Mouse (Mus musculus) kidney, embryonic 14.5 days (tissue): ENCODE measurements around the gene Zbtb8a. TPM values are rescaled to one million over a fixed set of nuclear protein-coding genes. Genes with fewer than 3 reads are reported as not detected.

Experiments
- ATAC-seq: fragments of 200-750 bp; cut with Nextera tagmentation; 2 replicates; pipeline ENCODE4 v1.8.0; 2017; ENCODE audit warnings: moderate number of reproducible peaks, mild to moderate bottlenecking, moderate TSS enrichment, moderate library complexity; ENCODE audit not compliant: low FRiP score, low TSS enrichment
- H3K27ac ChIP-seq: fragments of 300-500 bp; sonication (generic); 2 replicates; pipeline ENCODE4 v1.5.1; 2014; ENCODE audit warnings: low read depth, mild to moderate bottlenecking, low read length, moderate library complexity, mixed read lengths
- H3K27me3 ChIP-seq: fragments of 300-500 bp; sonication (generic); 2 replicates; pipeline ENCODE4 v1.6.1; 2014; ENCODE audit warnings: mild to moderate bottlenecking, low read length; ENCODE audit not compliant: control insufficient read depth, insufficient read depth
- H3K36me3 ChIP-seq: fragments of 300-500 bp; sonication (generic); 2 replicates; pipeline ENCODE4 v1.6.1; 2014; ENCODE audit warnings: low read length, mixed read lengths; ENCODE audit not compliant: control insufficient read depth, insufficient read depth
- H3K4me1 ChIP-seq: fragments of 300-500 bp; sonication (generic); 2 replicates; pipeline ENCODE4 v1.6.1; 2014; ENCODE audit warnings: low read length, mixed read lengths; ENCODE audit not compliant: control insufficient read depth, insufficient read depth
- H3K4me2 ChIP-seq: fragments of 300-500 bp; sonication (generic); replicated peaks from 2 replicates; pipeline ENCODE4 v1.6.1; 2014; ENCODE audit warnings: low read depth, mild to moderate bottlenecking, low read length
- H3K4me3 ChIP-seq: fragments of 300-500 bp; sonication (generic); 2 replicates; pipeline ENCODE4 v1.5.1; 2014; ENCODE audit warnings: mild to moderate bottlenecking, low read length
- H3K9ac ChIP-seq: fragments of 300-500 bp; sonication (generic); 2 replicates; pipeline ENCODE4 v1.6.1; 2014; ENCODE audit warnings: low read depth, mild to moderate bottlenecking, low read length, moderate library complexity
- H3K9me3 ChIP-seq: fragments of 300-500 bp; sonication (generic); 2 replicates; pipeline ENCODE4 v1.6.1; 2016; ENCODE audit warnings: low read length; ENCODE audit not compliant: control insufficient read depth
- WGBS: fragments of 180-500 bp; shearing (Covaris S2); extraction: QIAGEN DNeasy Blood & Tissue Kit; methylation state at CpG from one replicate; pipeline ENCODE4 v1.1.7; 2014; 5-methylcytosine and 5-hydroxymethylcytosine counted together
- polyA plus RNA-seq: library from polyadenylated mRNA; unstranded; fragments of >200 nt; fragmentation: Nextera tagmentation; extraction: Ambion mirVana; gene quantifications from 2 replicates; pipeline ENCODE4 v1.2.1, GENCODE M21; 2014

Gene Zbtb8a
- polyA plus RNA-seq, 1 experiment from 2014 or later, result 13.3 TPM

GRCm38 (mm10) chr4:129394089-129394870, 16.4 kb upstream of the Zbtb8a start:
- peak; percentile 66; the same call in 1 of the 2 replicates for ATAC-seq
- 31% methylated on average over 12 of the region's 12 CpGs for WGBS
- no peaks in the 10 kb centered on the region for H3K4me1 ChIP-seq
- no peak overlapping the region for H3K4me3 ChIP-seq
- H3K27ac ChIP-seq, result no peak overlapping the region
- no peaks in the 10 kb centered on the region for H3K36me3 ChIP-seq
- H3K27me3 ChIP-seq, result no peaks in the 10 kb centered on the region
- H3K9ac ChIP-seq, result peak overlapping the region; percentile 37; the same call in 1 of the 2 replicates
- no peak overlapping the region for H3K4me2 ChIP-seq
- no peaks in the 10 kb centered on the region for H3K9me3 ChIP-seq

GRCm38 (mm10) chr4:129390936-129391557, 13.1 kb upstream of the Zbtb8a start:
- WGBS, result 89% methylated on average over 7 of the region's 7 CpGs
- H3K4me1 ChIP-seq, result no peaks in the 10 kb centered on the region
- H3K4me2 ChIP-seq, result no peak overlapping the region
- no peak overlapping the region for H3K9ac ChIP-seq
- no peaks in the 10 kb centered on the region for H3K36me3 ChIP-seq
- H3K27me3 ChIP-seq, result no peaks in the 10 kb centered on the region
- ATAC-seq, result no peak
- no peak overlapping the region for H3K4me3 ChIP-seq
- H3K9me3 ChIP-seq, result no peaks in the 10 kb centered on the region
- H3K27ac ChIP-seq, result no peak overlapping the region

GRCm38 (mm10) chr4:129390216-129390743, 12.4 kb upstream of the Zbtb8a start:
- ATAC-seq, result no peak
- H3K4me1 ChIP-seq, result no peaks in the 10 kb centered on the region
- H3K9ac ChIP-seq, result no peak overlapping the region
- no peak overlapping the region for H3K27ac ChIP-seq
- H3K36me3 ChIP-seq, result no peaks in the 10 kb centered on the region
- H3K4me2 ChIP-seq, result no peak overlapping the region
- H3K9me3 ChIP-seq, result no peaks in the 10 kb centered on the region
- no peaks in the 10 kb centered on the region for H3K27me3 ChIP-seq
- no peak overlapping the region for H3K4me3 ChIP-seq
- 86% methylated on average over 14 of the region's 14 CpGs for WGBS

GRCm38 (mm10) chr4:129388404-129388803, 10.5 kb upstream of the Zbtb8a start:
- Histone ChIP-seq H3K4me3 (no peak overlapping the region), H3K27me3 (no peaks in the 10 kb centered on the region), H3K4me1 (0 out of 2 replicates have a peak, but pooled peaks cover 5% of the 10 kb centered on the region), H3K4me2 (no peak overlapping the region), H3K36me3 (no peaks in the 10 kb centered on the region), H3K9me3 (no peaks in the 10 kb centered on the region), H3K27ac (no peak overlapping the region), H3K9ac (no peak overlapping the region)
- ATAC-seq, result no peak
- 90% methylated on average over 5 of the region's 5 CpGs for WGBS

- 0 out of 2 replicates have a peak, but pooled peaks cover 5% of the 10 kb centered on the region for H3K4me1 ChIP-seq
- WGBS, result 75% methylated on average over 2 of the region's 2 CpGs
- no peak overlapping the region for H3K9ac ChIP-seq
- no peaks in the 10 kb centered on the region for H3K36me3 ChIP-seq
- ATAC-seq, result no peak
- no peaks in the 10 kb centered on the region for H3K27me3 ChIP-seq
- H3K27ac ChIP-seq, result no peak overlapping the region
- no peaks in the 10 kb centered on the region for H3K9me3 ChIP-seq
- H3K4me3 ChIP-seq, result no peak overlapping the region
- no peak overlapping the region for H3K4me2 ChIP-seq
These were observed 9.1 kb upstream of the Zbtb8a start for GRCm38 (mm10) chr4:129386989-129387388.

GRCm38 (mm10) chr4:129386269-129386946, 8.5 kb upstream of the Zbtb8a start:
- H3K36me3 ChIP-seq, result no peaks in the 10 kb centered on the region
- no peak for ATAC-seq
- WGBS, result 91% methylated on average over 8 of the region's 8 CpGs

GRCm38 (mm10) chr4:129385685-129386084, 7.8 kb upstream of the Zbtb8a start:
- 0 out of 2 replicates have a peak, but pooled peaks cover 5% of the 10 kb centered on the region for H3K4me1 ChIP-seq
- whole genome bisulfite sequencing, result 85% methylated on average over 11 of the region's 11 CpGs
- no peak overlapping the region for H3K27ac ChIP-seq
- no peaks in the 10 kb centered on the region for H3K9me3 ChIP-seq
- H3K9ac ChIP-seq, result no peak overlapping the region
- H3K4me3 ChIP-seq, result no peak overlapping the region
- H3K36me3 ChIP-seq, result no peaks in the 10 kb centered on the region
- ATAC-seq, result no peak
- H3K4me2 ChIP-seq, result no peak overlapping the region
- H3K27me3 ChIP-seq, result no peaks in the 10 kb centered on the region

More at GRCm38 (mm10) chr4:129386269-129386946, 8.5 kb upstream of the Zbtb8a start:
- H3K4me2 ChIP-seq, result no peak overlapping the region
- H3K4me1 ChIP-seq, result 0 out of 2 replicates have a peak, but pooled peaks cover 5% of the 10 kb centered on the region
- no peak overlapping the region for H3K9ac ChIP-seq
- H3K9me3 ChIP-seq, result no peaks in the 10 kb centered on the region
- no peaks in the 10 kb centered on the region for H3K27me3 ChIP-seq
- no peak overlapping the region for H3K4me3 ChIP-seq
- H3K27ac ChIP-seq, result no peak overlapping the region

GRCm38 (mm10) chr4:129384440-129384839, 6.5 kb upstream of the Zbtb8a start:
- no peaks in the 10 kb centered on the region for H3K36me3 ChIP-seq
- H3K27ac ChIP-seq, result peak overlapping the region; percentile 73
- WGBS, result 17% methylated on average over 6 of the region's 6 CpGs
- no peak overlapping the region for H3K4me2 ChIP-seq
- H3K4me3 ChIP-seq, result no peak overlapping the region
- no peaks in the 10 kb centered on the region for H3K27me3 ChIP-seq
- 0 out of 2 replicates have a peak overlapping the region, but pooled peaks have one; percentile 18 for H3K9ac ChIP-seq
- H3K9me3 ChIP-seq, result no peaks in the 10 kb centered on the region
- H3K4me1 ChIP-seq, result 0 out of 2 replicates have a peak, but pooled peaks cover 5% of the 10 kb centered on the region
- peak; percentile 65; the same call in 1 of the 2 replicates for ATAC-seq
